Mouse (Mus musculus): ENCODE measurements around the gene Ppp1r1b.
"Not testable (repeated sequence)": the region's sequence is repeated elsewhere in the genome, so short reads cannot be mapped to it uniquely, and the experiment has no call there.

Gene Ppp1r1b

GRCm38 (mm10) chr11:98360866-98361521 lies 12.8 kb downstream of the Ppp1r1b start:
- in situ Hi-C loops (cut with MboI; ENCODE audit: low pct_unique_long_range_greater_than_20kb in 1 of 2, low sequenced_read_pairs in 2 of 2, unreplicated experiment in 1 of 2): no loop called here

- in situ Hi-C loops (cut with MboI; ENCODE audit: low pct_unique_long_range_greater_than_20kb in 1 of 2, low sequenced_read_pairs in 2 of 2, unreplicated experiment in 1 of 2): no loop called here
These were observed 15.6 kb downstream of the Ppp1r1b start for GRCm38 (mm10) chr11:98363817-98364216.

DNA sequence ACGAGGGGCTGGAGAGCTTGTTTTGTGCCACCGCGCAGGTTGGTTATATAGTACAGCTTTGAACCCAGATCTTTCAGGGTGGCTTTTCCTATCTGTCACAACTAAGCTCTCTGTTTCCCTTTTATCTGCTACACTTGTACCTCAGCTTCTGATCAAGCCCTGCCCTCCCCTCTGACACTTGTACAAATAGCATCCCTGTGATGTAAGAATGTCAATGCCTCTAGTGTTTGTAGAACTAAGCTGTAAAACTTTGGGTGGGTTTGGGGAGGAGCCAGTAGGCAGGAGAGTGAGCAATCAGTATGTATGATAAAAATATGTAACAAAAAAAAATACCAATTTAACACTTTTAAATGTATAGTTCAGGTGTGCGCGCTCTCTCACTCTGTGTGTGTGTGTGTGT lies 16.2 kb downstream of the Ppp1r1b start:
- in situ Hi-C loops (cut with MboI; ENCODE audit: low pct_unique_long_range_greater_than_20kb in 1 of 2, low sequenced_read_pairs in 2 of 2, unreplicated experiment in 1 of 2): no loop called here

- in situ Hi-C loops (cut with MboI; ENCODE audit: low pct_unique_long_range_greater_than_20kb in 1 of 2, low sequenced_read_pairs in 2 of 2, unreplicated experiment in 1 of 2): no loop called here
These were observed 18.1 kb downstream of the Ppp1r1b start for GRCm38 (mm10) chr11:98366290-98366689.

DNA sequence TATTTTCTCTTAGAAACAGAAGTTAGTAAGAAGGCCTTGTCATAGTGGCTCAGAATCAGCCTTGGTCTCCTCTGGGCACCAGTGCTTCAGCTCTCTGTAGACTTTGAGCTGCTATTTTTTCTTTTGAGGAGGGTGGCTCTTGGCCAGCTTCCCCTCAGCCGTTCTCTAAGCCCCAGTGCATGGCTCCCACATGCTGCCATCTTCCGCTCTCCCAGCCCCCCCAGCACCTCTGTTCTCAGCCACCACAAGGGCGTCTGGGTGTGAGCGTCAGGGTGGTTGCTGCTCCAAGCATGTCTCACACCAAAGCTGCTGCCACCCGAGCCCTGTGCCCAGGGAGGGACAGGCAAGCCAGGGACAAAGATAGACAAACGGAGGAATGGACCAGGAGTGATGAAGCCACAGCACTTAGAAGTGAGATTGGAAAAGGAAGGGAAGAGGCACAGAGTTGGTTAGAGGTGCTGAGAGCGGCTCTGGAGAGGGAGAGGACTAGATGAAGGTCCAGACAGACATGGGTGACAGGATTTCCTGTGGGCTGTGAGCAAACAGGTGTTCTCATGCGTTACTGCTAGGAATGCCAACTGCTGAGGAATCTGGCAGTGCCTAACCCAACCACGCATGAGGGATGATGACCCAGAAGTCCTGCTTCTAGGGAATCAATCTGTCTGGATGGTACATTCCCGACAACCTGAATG lies 19.1 kb downstream of the Ppp1r1b start:
- in situ Hi-C loops (cut with MboI; ENCODE audit: low pct_unique_long_range_greater_than_20kb in 1 of 2, low sequenced_read_pairs in 2 of 2, unreplicated experiment in 1 of 2): no loop called here

GRCm38 (mm10) chr11:98367863-98368186 lies 19.6 kb downstream of the Ppp1r1b start:
- in situ Hi-C loops (cut with MboI; ENCODE audit: low pct_unique_long_range_greater_than_20kb in 1 of 2, low sequenced_read_pairs in 2 of 2, unreplicated experiment in 1 of 2): no loop called here

DNA sequence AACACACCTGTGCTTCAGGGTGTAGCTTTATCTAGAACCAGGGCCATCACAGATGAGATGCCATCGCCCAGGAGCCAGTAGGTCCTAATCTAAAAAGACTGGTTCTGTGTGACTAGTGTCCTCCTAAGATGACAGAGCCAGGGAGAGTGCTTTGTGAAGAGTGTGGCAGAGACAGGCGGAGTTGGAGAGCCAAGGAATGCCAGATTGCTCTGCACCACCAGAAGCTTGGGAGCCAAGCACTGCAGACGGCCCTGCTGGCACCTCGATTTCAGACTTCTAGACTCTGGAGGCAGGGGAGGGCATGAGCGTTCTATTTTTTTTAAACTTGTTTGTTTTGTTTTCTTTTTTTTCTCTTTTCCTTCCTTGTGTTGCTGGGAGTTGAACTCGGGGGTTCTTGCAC lies 21.1 kb downstream of the Ppp1r1b start:
- in situ Hi-C loops (cut with MboI; ENCODE audit: low pct_unique_long_range_greater_than_20kb in 1 of 2, low sequenced_read_pairs in 2 of 2, unreplicated experiment in 1 of 2): no loop called here

GRCm38 (mm10) chr11:98370588-98370987 lies 22.4 kb downstream of the Ppp1r1b start:
- in situ Hi-C loops (cut with MboI; ENCODE audit: low pct_unique_long_range_greater_than_20kb in 1 of 2, low sequenced_read_pairs in 2 of 2, unreplicated experiment in 1 of 2): no loop called here

DNA sequence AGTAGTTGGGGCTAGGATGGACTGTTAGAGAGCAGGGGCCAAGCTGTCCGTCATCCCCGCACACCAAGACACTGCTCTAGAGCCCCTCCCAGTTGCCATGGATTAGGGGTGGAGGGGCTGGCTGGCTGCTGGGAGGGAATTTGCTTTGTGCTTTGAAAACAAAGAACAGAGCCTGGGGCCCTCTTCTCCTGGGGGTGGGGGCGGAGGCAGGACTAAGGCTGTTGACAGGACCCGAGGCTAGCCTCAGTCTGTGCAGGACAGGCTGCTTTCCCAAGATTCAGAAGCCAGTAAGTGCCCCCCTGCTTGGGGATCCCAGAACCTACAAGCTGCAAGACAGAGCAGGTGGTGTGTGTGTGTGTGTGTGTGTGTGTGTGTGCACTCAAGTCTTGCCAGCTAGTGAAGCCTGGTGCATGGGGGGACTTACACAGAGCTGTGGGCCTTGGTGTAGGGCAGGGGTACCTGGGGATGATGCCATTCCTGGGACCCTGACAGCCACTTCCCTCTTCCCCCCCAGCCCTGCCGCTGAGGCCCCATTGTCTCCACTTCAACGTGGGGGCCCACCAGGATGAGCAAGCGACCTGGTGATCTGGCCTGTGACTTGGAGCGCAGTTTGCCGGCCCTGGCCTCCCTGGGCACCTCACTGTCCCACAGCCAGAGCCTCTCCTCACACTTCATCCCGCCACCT lies 23.5 kb downstream of the Ppp1r1b start:
- in situ Hi-C loops (cut with MboI; ENCODE audit: low pct_unique_long_range_greater_than_20kb in 1 of 2, low sequenced_read_pairs in 2 of 2, unreplicated experiment in 1 of 2): no loop called here

GRCm38 (mm10) chr11:98372406-98372805 lies 24.2 kb downstream of the Ppp1r1b start:
- in situ Hi-C loops (cut with MboI; ENCODE audit: low pct_unique_long_range_greater_than_20kb in 1 of 2, low sequenced_read_pairs in 2 of 2, unreplicated experiment in 1 of 2): no loop called here

DNA sequence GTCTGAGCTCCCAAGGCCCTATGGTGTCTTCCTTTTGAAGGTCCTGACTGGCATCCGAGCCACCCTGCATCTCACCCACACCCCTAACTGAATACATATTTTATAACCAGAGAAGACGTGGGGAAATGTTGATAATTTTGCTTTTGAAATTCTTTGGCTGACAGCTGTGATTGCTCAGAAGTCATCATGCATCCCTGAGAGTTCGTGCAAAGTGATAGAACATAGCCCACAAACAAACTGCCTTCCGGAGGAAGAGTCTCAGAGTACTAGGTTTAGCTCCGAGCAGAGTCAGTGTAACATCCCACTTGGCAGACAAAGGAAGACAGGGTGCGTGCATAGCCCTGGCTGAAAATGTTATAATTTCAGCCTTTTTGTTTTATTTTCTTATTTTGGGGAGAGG lies 25.0 kb downstream of the Ppp1r1b start:
- in situ Hi-C loops (cut with MboI; ENCODE audit: low pct_unique_long_range_greater_than_20kb in 1 of 2, low sequenced_read_pairs in 2 of 2, unreplicated experiment in 1 of 2): no loop called here

DNA sequence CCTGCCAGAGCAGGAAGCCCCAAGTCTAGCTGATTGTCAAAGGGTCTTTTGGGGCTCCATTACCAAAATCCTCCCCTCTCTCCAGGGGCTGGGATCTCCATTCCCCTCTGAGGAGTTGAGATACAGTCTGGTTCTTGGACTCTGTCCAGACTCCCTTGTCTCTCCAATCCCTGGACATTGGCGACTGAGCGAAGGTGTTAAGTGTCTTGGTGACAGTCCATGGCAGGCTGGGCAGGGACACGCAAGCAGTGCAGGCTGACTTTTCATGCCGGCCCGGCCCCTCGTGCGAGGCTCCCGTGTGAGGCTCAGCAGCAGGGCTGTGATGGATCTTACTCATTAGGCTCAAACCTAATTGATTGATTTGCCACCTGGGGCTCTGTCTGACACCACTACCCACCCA lies 26.1 kb downstream of the Ppp1r1b start:
- in situ Hi-C loops (cut with MboI; ENCODE audit: low pct_unique_long_range_greater_than_20kb in 1 of 2, low sequenced_read_pairs in 2 of 2, unreplicated experiment in 1 of 2): no loop called here

DNA sequence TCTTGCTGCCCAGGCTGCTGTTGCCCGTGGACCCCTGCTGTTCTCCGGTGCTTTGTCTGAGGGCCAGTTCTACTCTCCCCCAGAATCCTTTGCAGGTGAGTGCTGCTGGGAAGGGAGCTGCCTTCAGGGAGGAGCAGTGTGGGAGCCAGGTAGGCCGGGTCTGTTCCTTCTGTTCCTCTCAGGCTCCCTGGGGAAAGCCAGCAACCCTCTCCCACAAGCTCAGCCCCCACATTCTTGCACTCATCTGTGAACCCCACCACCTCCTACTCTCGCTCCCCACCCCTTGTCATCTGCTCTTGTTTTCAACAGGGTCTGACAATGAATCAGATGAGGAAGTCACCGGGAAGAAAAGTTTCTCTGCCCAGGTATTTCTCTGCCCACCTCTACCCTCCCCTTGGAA lies 28.6 kb downstream of the Ppp1r1b start:
- in situ Hi-C loops (cut with MboI; ENCODE audit: low pct_unique_long_range_greater_than_20kb in 1 of 2, low sequenced_read_pairs in 2 of 2, unreplicated experiment in 1 of 2): no loop called here

DNA sequence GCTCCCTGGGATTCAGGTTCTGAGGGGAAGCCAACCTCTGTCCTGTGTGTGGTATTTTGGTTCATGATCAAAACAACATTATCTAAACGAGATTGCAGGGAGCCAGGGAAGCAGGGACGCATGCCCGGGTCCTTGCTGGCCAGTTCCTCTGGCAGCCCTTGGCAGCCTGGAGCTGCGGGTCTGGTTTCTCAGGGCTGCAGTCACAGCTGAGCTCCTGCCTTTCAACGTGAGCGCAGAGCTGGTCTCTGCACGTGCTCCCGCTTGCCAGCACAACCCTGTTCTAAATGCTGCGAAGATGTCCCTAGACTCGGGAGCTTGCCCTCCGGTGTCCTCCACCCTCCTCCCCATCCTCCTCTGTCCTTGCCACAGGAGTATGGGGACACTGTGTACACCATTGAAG lies 29.6 kb downstream of the Ppp1r1b start:
- in situ Hi-C loops (cut with MboI; ENCODE audit: low pct_unique_long_range_greater_than_20kb in 1 of 2, low sequenced_read_pairs in 2 of 2, unreplicated experiment in 1 of 2): no loop called here

- in situ Hi-C loops (cut with MboI; ENCODE audit: low pct_unique_long_range_greater_than_20kb in 1 of 2, low sequenced_read_pairs in 2 of 2, unreplicated experiment in 1 of 2): no loop called here
These were observed 31.2 kb downstream of the Ppp1r1b start for GRCm38 (mm10) chr11:98379379-98379778.

DNA sequence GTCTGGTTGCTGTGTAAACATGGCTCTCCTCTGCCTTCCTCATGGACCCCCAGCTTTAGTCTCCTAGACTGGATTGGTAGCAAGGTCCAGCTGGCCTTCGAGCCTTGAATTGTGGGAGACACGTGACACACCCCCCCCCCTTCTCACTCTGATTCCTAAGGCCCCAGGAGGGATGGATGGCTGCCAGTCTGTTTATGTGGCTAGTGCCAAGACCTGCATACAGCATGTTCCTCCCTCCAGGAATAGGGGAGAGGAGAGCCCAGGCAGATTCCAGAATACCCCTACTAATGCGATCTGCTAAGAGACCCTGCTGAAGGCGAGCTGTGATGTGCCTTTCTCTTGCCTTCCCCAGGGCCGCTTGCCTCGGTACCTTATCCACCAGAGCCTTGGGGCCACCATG lies 31.9 kb downstream of the Ppp1r1b start:
- in situ Hi-C loops (cut with MboI; ENCODE audit: low pct_unique_long_range_greater_than_20kb in 1 of 2, low sequenced_read_pairs in 2 of 2, unreplicated experiment in 1 of 2): no loop called here

DNA sequence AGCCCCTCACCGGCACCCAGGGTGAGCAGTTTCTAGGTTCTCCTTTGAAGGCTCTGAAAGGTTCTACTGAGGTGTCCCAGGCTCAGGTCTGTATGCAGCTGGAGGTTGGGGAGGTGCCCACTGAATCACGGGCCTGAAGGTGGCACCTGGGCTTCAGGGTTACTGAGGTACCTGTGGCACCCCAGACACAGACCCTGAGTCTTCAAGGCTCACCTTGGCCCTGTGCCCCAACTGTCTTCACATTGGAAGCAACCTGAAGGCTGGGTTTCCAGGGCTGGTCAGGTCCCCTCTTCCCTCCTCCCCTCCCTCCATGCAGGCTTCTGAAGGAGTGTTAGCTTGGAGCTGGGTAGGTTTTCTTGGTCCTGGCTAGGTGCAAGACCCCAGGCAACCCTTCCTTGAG lies 33.4 kb downstream of the Ppp1r1b start:
- in situ Hi-C loops (cut with MboI; ENCODE audit: low pct_unique_long_range_greater_than_20kb in 1 of 2, low sequenced_read_pairs in 2 of 2, unreplicated experiment in 1 of 2): no loop called here

GRCm38 (mm10) chr11:98382405-98382804 lies 34.2 kb downstream of the Ppp1r1b start:
- in situ Hi-C loops (cut with MboI; ENCODE audit: low pct_unique_long_range_greater_than_20kb in 1 of 2, low sequenced_read_pairs in 2 of 2, unreplicated experiment in 1 of 2): not testable (repeated sequence)

DNA sequence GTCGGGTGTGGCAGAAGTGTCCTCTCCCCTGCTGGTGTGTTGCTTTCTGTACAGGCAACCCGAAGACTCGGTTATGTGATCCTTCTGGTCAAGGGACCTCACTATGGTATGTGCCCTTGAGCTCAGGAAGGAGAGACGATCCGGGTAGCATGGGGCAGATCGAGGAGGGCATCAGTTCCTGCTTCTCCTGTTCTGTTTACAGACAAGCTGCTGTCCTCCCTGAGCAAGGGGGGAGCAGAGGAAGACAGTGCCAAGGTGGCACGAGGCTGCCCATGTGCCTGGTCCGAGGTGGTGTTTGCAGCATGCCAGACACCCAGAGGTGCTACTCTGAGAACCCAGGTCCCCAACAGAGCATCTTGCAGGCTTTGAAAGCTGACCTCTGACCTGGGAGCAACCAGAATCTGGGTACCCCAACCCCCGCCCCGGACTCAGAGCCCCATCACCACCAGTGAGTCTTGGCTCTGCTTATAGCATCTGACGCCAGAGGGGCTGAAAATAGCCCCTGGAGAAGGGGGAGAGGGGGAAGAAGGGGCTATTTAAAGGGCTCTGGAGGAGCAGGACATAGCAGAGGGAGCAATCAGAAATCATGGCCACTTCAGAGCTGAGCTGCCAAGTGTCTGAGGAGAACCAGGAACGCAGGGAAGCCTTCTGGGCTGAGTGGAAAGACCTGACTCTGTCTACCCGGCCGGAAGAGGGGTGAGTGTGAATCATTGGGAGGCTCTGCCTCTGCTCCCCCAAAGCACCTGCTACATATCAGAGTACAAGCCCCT lies 35.2 kb downstream of the Ppp1r1b start, which contains the start of gene Tcap:
Gene Tcap, plus strand, starts transcription at position 551 of the 770 bp plus-strand sequence.
- in situ Hi-C loops (cut with MboI; ENCODE audit: low pct_unique_long_range_greater_than_20kb in 1 of 2, low sequenced_read_pairs in 2 of 2, unreplicated experiment in 1 of 2): no loop called here

Data from mouse embryonic stem cell (cell line).